In genomic region chr9:20842670-20843069, GRCm38 (mm10) we compare ENCODE assay signal across 9 mouse cellular contexts. TPM values are rescaled to one million over a fixed set of nuclear protein-coding genes. Genes with fewer than 3 reads are reported as not detected.
A peak's percentile ranks its signal among the peaks of the same experiment; 100 is the strongest.
DNase-seq lines count a peak whose midpoint lies in the region; ATAC-seq and TF ChIP-seq lines count a peak whose summit lies in the region.
"Had no signal": no experiment of that assay in that cellular context is flagged by ENCODE, and none has a peak within 500 bp of the region (broad histone marks: within the 10 kb centered on the region; RNA-seq: fewer than 3 reads in every experiment).

No protein-coding gene starts in this region.

- peak; percentile 38; the same call in 1 of the 2 replicates for ATAC-seq in hindbrain, embryonic 15.5 days (ENCODE audit: low FRiP score, low read depth)

- no peak overlapping the region for H3K4me2 ChIP-seq in hindbrain, embryonic 15.5 days

- no peaks in the 10 kb centered on the region for H3K27me3 ChIP-seq in hindbrain, embryonic 15.5 days
- no peaks in the 10 kb centered on the region for H3K27me3 ChIP-seq in hindbrain, embryonic 10.5 days (ENCODE audit: insufficient read depth, poor library complexity, severe bottlenecking)
- no peaks in the 10 kb centered on the region; the same call in 1 of the 2 replicates for H3K27me3 ChIP-seq in thymus, adult 2 months (ENCODE audit: control insufficient read depth, insufficient read depth, low read length)

- no peak overlapping the region for H3K4me3 ChIP-seq in hindbrain, embryonic 15.5 days
- no peak overlapping the region for H3K4me3 ChIP-seq in hindbrain, embryonic 10.5 days
- no peak overlapping the region for H3K4me3 ChIP-seq in cortical plate, adult 2 months (ENCODE audit: insufficient read depth, low read length)
- H3K4me3 ChIP-seq in thymus, adult 2 months (ENCODE audit: control insufficient read depth, insufficient read depth, low read length), result no peak overlapping the region
- H3K4me3 ChIP-seq: myocyte had no signal

- H3K9me3 ChIP-seq in hindbrain, embryonic 15.5 days, result no peaks in the 10 kb centered on the region
- no peaks in the 10 kb centered on the region for H3K9me3 ChIP-seq in hindbrain, embryonic 10.5 days

- H3K36me3 ChIP-seq in hindbrain, embryonic 15.5 days, result no peaks in the 10 kb centered on the region
- H3K36me3 ChIP-seq in hindbrain, embryonic 10.5 days, result no peaks in the 10 kb centered on the region
- no peaks in the 10 kb centered on the region for H3K36me3 ChIP-seq in thymus, adult 2 months (ENCODE audit: control insufficient read depth, insufficient read depth, low read length)

- TF ChIP-seq CTCF in cortical plate, adult 2 months (IDR thresholded peaks at IDR 0.05; ENCODE audit: extremely low read depth, insufficient read depth, low read length), result peak; percentile 58
- no peak for TF ChIP-seq CTCF in thymus, adult 2 months (IDR thresholded peaks at IDR 0.05; ENCODE audit: borderline replicate concordance, control insufficient read depth, extremely low read depth, insufficient read depth, low read length, poor library complexity)

- WGBS in hindbrain, embryonic 15.5 days, result 31% methylated on average over 2 of the region's 2 CpGs
- WGBS in hindbrain, embryonic 10.5 days, result 29% methylated on average over 2 of the region's 2 CpGs
- 38% methylated on average over 2 of the region's 2 CpGs for WGBS in thymus, adult 2 months

- no peak overlapping the region for H3K27ac ChIP-seq in hindbrain, embryonic 15.5 days (replicated peaks)
- H3K27ac ChIP-seq in hindbrain, embryonic 10.5 days, result no peak overlapping the region
- no peak overlapping the region for H3K27ac ChIP-seq in cortical plate, adult 2 months (ENCODE audit: insufficient read depth, low read length)
- H3K27ac ChIP-seq in thymus, adult 2 months (ENCODE audit: control insufficient read depth, insufficient read depth, low read length), result no peak overlapping the region

- TF ChIP-seq POLR2A in cortical plate, adult 2 months (IDR thresholded peaks at IDR 0.05; ENCODE audit: extremely low read depth, insufficient read depth, low read length), result no peak
- no peak for TF ChIP-seq POLR2A in thymus, adult 2 months (IDR thresholded peaks at IDR 0.05; ENCODE audit: control insufficient read depth, extremely low read depth, insufficient read depth, low read length, poor library complexity)

- no peak overlapping the region for H3K9ac ChIP-seq in hindbrain, embryonic 15.5 days

- no peaks in the 10 kb centered on the region for H3K4me1 ChIP-seq in hindbrain, embryonic 15.5 days (replicated peaks)
- no peaks in the 10 kb centered on the region for H3K4me1 ChIP-seq in hindbrain, embryonic 10.5 days (replicated peaks)
- H3K4me1 ChIP-seq in cortical plate, adult 2 months (ENCODE audit: control insufficient read depth, insufficient read depth, low read length), result no peaks in the 10 kb centered on the region
- H3K4me1 ChIP-seq in thymus, adult 2 months (replicated peaks; ENCODE audit: control insufficient read depth, insufficient read depth, low read length), result no peaks in the 10 kb centered on the region

- DNase-seq in hindbrain, embryonic 10.5 days (ENCODE audit: low spot score), result no peak
- peak; percentile 13 for DNase-seq in right cerebral cortex, adult 18-20 months
- no peak for DNase-seq in right cerebral cortex, postnatal 36 days (ENCODE audit: low spot score in 2 of 2)
- no peak for DNase-seq in thymus, postnatal 14 days
- no peak for DNase-seq in thymus, adult 2 months

RNA-seq across cellular contexts. Expression of gene Rdh8, which starts 24.4 kb away (rescaled TPM):
- not detected in 2 replicates for polyA plus RNA-seq in hindbrain, embryonic 15.5 days (2015; fragmentation: Nextera tagmentation; extraction: Ambion mirVana)
- not detected in 2 replicates for polyA plus RNA-seq in hindbrain, embryonic 10.5 days (2016; fragmentation: Nextera tagmentation; extraction: Ambion mirVana)
- not detected in 2 replicates for polyA plus RNA-seq in cortical plate, adult 2 months (2012; rRNA removed)
- not detected in 2 replicates for polyA plus RNA-seq in thymus, adult 2 months (2012; rRNA removed)
- polyA plus RNA-seq: intestine, embryonic 14.5 days; myocyte had no signal

RNA-seq across cellular contexts. Expression of gene A230050P20Rik, which starts 25.8 kb away (rescaled TPM):
- 12.9 and 13.2 TPM in 2 replicates for polyA plus RNA-seq in hindbrain, embryonic 15.5 days (2015; fragmentation: Nextera tagmentation; extraction: Ambion mirVana)
- 0.85 and 1.4 TPM in 2 replicates for polyA plus RNA-seq in hindbrain, embryonic 10.5 days (2016; fragmentation: Nextera tagmentation; extraction: Ambion mirVana)
- 237 and 256 TPM in 2 replicates for polyA plus RNA-seq in cortical plate, adult 2 months (2012; rRNA removed)
- polyA plus RNA-seq in thymus, adult 2 months (2012; rRNA removed), result 93.1 and 103 TPM in 2 replicates

RNA-seq across cellular contexts. Expression of gene Col5a3, which starts 27.8 kb away (rescaled TPM):
- 1.1 and 1.2 TPM in 2 replicates for polyA plus RNA-seq in hindbrain, embryonic 15.5 days (2015; fragmentation: Nextera tagmentation; extraction: Ambion mirVana)
- polyA plus RNA-seq in hindbrain, embryonic 10.5 days (2016; fragmentation: Nextera tagmentation; extraction: Ambion mirVana), result 0.98 and 1.3 TPM in 2 replicates
- 1.2 and 1.3 TPM in 2 replicates for polyA plus RNA-seq in cortical plate, adult 2 months (2012; rRNA removed)
- 3.1 and 4.3 TPM in 2 replicates for polyA plus RNA-seq in thymus, adult 2 months (2012; rRNA removed)

RNA-seq across cellular contexts. Expression of gene Angptl6, which starts 36.9 kb away (rescaled TPM):
- polyA plus RNA-seq in hindbrain, embryonic 15.5 days (2015; fragmentation: Nextera tagmentation; extraction: Ambion mirVana), result 14.7 and 15.1 TPM in 2 replicates
- 5.5 and 7.0 TPM in 2 replicates for polyA plus RNA-seq in hindbrain, embryonic 10.5 days (2016; fragmentation: Nextera tagmentation; extraction: Ambion mirVana)
- polyA plus RNA-seq in cortical plate, adult 2 months (2012; rRNA removed), result 12.6 and 14.5 TPM in 2 replicates
- polyA plus RNA-seq in thymus, adult 2 months (2012; rRNA removed), result 8.7 and 8.8 TPM in 2 replicates

RNA-seq across cellular contexts. Expression of gene Ppan, which starts 45.3 kb away (rescaled TPM):
- polyA plus RNA-seq in hindbrain, embryonic 15.5 days (2015; fragmentation: Nextera tagmentation; extraction: Ambion mirVana), result 46.3 and 47.5 TPM in 2 replicates
- 80.1 and 87.3 TPM in 2 replicates for polyA plus RNA-seq in hindbrain, embryonic 10.5 days (2016; fragmentation: Nextera tagmentation; extraction: Ambion mirVana)
- polyA plus RNA-seq in cortical plate, adult 2 months (2012; rRNA removed), result 41.7 and 43.4 TPM in 2 replicates
- polyA plus RNA-seq in thymus, adult 2 months (2012; rRNA removed), result 121 and 140 TPM in 2 replicates
